Mouse (Mus musculus) neural tube, embryonic 11.5 days (tissue): ENCODE results near the gene Dock8. TPM values are rescaled to one million over a fixed set of nuclear protein-coding genes. Genes with fewer than 3 reads are reported as not detected.

Experiments used
- ATAC-seq: fragments of 200-750 bp; cut with Nextera tagmentation; 2 replicates; pipeline ENCODE4 v1.8.0; 2017; ENCODE audit warnings: moderate number of reproducible peaks, mild to moderate bottlenecking, moderate TSS enrichment, moderate library complexity; ENCODE audit not compliant: insufficient read depth, low FRiP score, low TSS enrichment
- DNase-seq: peaks from one replicate; pipeline ENCODE4 v3.0.0-alpha.2; 2015; ENCODE audit warnings: low spot score
- H3K27ac ChIP-seq: fragments of 300-500 bp; sonication (generic); 2 replicates; pipeline ENCODE4 v1.5.1; 2014; ENCODE audit warnings: low read depth, mild to moderate bottlenecking, low read length
- H3K27me3 ChIP-seq: fragments of 300-500 bp; sonication (generic); 2 replicates; pipeline ENCODE4 v1.6.1; 2014; ENCODE audit warnings: mild to moderate bottlenecking, low read length, mixed read lengths; ENCODE audit not compliant: control insufficient read depth, insufficient read depth
- H3K36me3 ChIP-seq: fragments of 300-500 bp; sonication (generic); 2 replicates; pipeline ENCODE4 v1.6.1; 2014; ENCODE audit warnings: mild to moderate bottlenecking, low read length, moderate library complexity, mixed read lengths; ENCODE audit not compliant: control insufficient read depth, insufficient read depth
- H3K4me1 ChIP-seq: fragments of 300-500 bp; sonication (generic); 2 replicates; pipeline ENCODE4 v1.6.1; 2014; ENCODE audit warnings: low read length, mixed read lengths; ENCODE audit not compliant: control insufficient read depth, insufficient read depth
- H3K4me2 ChIP-seq: fragments of 300-500 bp; sonication (generic); 2 replicates; pipeline ENCODE4 v1.6.1; 2014; ENCODE audit warnings: low read depth, mild to moderate bottlenecking, moderate library complexity
- H3K4me3 ChIP-seq: fragments of 300-500 bp; sonication (generic); 2 replicates; pipeline ENCODE4 v1.5.1; 2014; ENCODE audit warnings: low read depth, low read length
- H3K9ac ChIP-seq: fragments of 300-500 bp; sonication (generic); 2 replicates; pipeline ENCODE4 v1.6.1; 2014; ENCODE audit warnings: mild to moderate bottlenecking, low read length
- H3K9me3 ChIP-seq: fragments of 300-500 bp; sonication (generic); 2 replicates; pipeline ENCODE4 v1.6.1; 2016; ENCODE audit warnings: low read length; ENCODE audit not compliant: control insufficient read depth
- WGBS: fragments of 180-500 bp; shearing (Covaris S2); extraction: QIAGEN DNeasy Blood & Tissue Kit; methylation state at CpG from one replicate; pipeline ENCODE4 v1.1.7; 2014; 5-methylcytosine and 5-hydroxymethylcytosine counted together
- polyA plus RNA-seq: library from polyadenylated mRNA; unstranded; fragments of >200 nt; fragmentation: Nextera tagmentation; extraction: Ambion mirVana; gene quantifications from 2 replicates; pipeline ENCODE4 v1.2.1, GENCODE M21; 2014

The Dock8 gene
- polyA plus RNA-seq, 1 experiment from 2014 or later: 1.4 TPM

- ATAC-seq (no peak), DNase-seq (no peak)
- Histone ChIP-seq H3K4me1 (no peaks in the 10 kb centered on the region; the same call in 1 of the 2 replicates), H3K4me3 (no peak overlapping the region), H3K36me3 (no peaks in the 10 kb centered on the region), H3K27me3 (no peaks in the 10 kb centered on the region), H3K9me3 (no peaks in the 10 kb centered on the region), H3K27ac (no peak overlapping the region), H3K9ac (no peak overlapping the region), H3K4me2 (no peak overlapping the region)
- 69% methylated on average over 7 of the region's 7 CpGs for WGBS
Observed at GRCm38 (mm10) chr19:25154506-25155178, 155.3 kb downstream of the Dock8 start.

DNA sequence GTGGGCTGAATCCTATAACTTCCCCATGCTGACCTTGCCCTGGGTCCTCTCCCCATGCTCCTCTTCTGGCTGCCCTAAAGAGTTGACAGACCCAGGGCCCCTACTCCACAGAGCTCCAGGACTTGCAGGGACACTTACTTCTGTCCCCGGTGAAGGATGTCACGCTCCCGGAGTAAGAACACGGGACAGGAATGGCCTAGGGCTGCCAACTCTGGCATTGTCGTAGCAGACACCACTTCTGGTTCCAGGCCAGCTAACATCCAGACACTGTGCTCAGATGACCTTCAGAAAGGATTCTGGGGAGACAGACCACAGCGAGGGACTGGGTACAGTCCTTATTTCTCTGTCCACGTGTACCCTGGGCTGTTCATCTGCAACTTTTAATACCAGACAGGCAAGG is 155.9 kb downstream of the Dock8 start:
- no peaks in the 10 kb centered on the region; the same call in 1 of the 2 replicates for H3K4me1 ChIP-seq
- H3K9me3 ChIP-seq: no peaks in the 10 kb centered on the region
- no peak overlapping the region for H3K4me3 ChIP-seq
- no peak overlapping the region for H3K9ac ChIP-seq
- DNase-seq: no peak
- no peaks in the 10 kb centered on the region for H3K27me3 ChIP-seq
- H3K4me2 ChIP-seq: no peak overlapping the region
- no peak for ATAC-seq
- H3K36me3 ChIP-seq: no peaks in the 10 kb centered on the region
- H3K27ac ChIP-seq: no peak overlapping the region
- 94% methylated on average over 7 of the region's 7 CpGs for WGBS

DNA sequence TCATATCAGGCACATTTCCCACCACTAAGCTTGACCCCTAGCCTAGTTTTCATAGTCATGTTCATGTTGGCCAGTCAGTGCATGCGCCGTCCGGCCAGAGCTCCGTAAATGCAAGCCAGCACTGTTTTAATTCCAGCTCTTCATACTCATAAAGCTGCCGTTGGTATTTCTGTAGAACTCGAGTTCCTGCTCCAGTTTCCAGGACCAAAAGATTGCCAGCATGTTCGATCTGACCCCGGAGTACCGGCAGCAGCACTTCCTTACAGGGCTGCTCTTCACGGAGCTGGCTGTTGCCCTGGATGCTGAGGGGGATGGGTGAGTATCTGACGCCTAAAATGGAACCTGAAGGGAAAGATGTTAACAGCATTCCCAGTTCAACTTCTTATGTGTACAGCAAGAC is 156.4 kb downstream of the Dock8 start:
- Histone ChIP-seq H3K27ac (no peak overlapping the region), H3K4me3 (no peak overlapping the region), H3K4me2 (no peak overlapping the region), H3K9me3 (no peaks in the 10 kb centered on the region), H3K4me1 (no peaks in the 10 kb centered on the region; the same call in 1 of the 2 replicates), H3K27me3 (no peaks in the 10 kb centered on the region), H3K9ac (no peak overlapping the region), H3K36me3 (no peaks in the 10 kb centered on the region)
- DNase-seq (no peak), ATAC-seq (no peak)
- WGBS: 83% methylated on average over 11 of the region's 11 CpGs

GRCm38 (mm10) chr19:25162270-25162669 is 162.9 kb downstream of the Dock8 start:
- WGBS: 97% methylated on average over 3 of the region's 3 CpGs
- Histone ChIP-seq H3K9ac (no peak overlapping the region), H3K9me3 (no peaks in the 10 kb centered on the region), H3K4me1 (no peaks in the 10 kb centered on the region), H3K4me2 (no peak overlapping the region), H3K27ac (no peak overlapping the region), H3K27me3 (no peaks in the 10 kb centered on the region), H3K36me3 (no peaks in the 10 kb centered on the region), H3K4me3 (no peak overlapping the region)
- DNase-seq (no peak), ATAC-seq (no peak)

GRCm38 (mm10) chr19:25163426-25163825 is 164.1 kb downstream of the Dock8 start:
- no peaks in the 10 kb centered on the region for H3K4me1 ChIP-seq
- H3K27me3 ChIP-seq: no peaks in the 10 kb centered on the region
- 88% methylated on average over 12 of the region's 12 CpGs for WGBS
- no peak for ATAC-seq
- no peak for DNase-seq
- no peak overlapping the region for H3K27ac ChIP-seq
- no peak overlapping the region for H3K9ac ChIP-seq
- H3K4me2 ChIP-seq: no peak overlapping the region
- H3K9me3 ChIP-seq: no peaks in the 10 kb centered on the region
- no peaks in the 10 kb centered on the region for H3K36me3 ChIP-seq
- no peak overlapping the region for H3K4me3 ChIP-seq

GRCm38 (mm10) chr19:25166412-25166811 is 167.1 kb downstream of the Dock8 start:
- Histone ChIP-seq H3K9me3 (no peaks in the 10 kb centered on the region), H3K4me2 (no peak overlapping the region), H3K36me3 (no peaks in the 10 kb centered on the region), H3K9ac (no peak overlapping the region), H3K4me3 (no peak overlapping the region), H3K4me1 (no peaks in the 10 kb centered on the region), H3K27me3 (no peaks in the 10 kb centered on the region), H3K27ac (no peak overlapping the region)
- 76% methylated on average over 9 of the region's 9 CpGs for WGBS
- no peak for DNase-seq
- no peak for ATAC-seq

GRCm38 (mm10) chr19:25171395-25171794 is 172.1 kb downstream of the Dock8 start:
- Histone ChIP-seq H3K27ac (no peak overlapping the region), H3K9me3 (no peaks in the 10 kb centered on the region), H3K36me3 (no peaks in the 10 kb centered on the region), H3K4me3 (no peak overlapping the region), H3K4me2 (no peak overlapping the region), H3K4me1 (no peaks in the 10 kb centered on the region), H3K9ac (no peak overlapping the region), H3K27me3 (no peaks in the 10 kb centered on the region)
- DNase-seq (no peak), ATAC-seq (no peak)
- WGBS: 65% methylated on average over 10 of the region's 10 CpGs

- no peak for DNase-seq
- H3K36me3 ChIP-seq: no peaks in the 10 kb centered on the region
- ATAC-seq: no peak
- no peaks in the 10 kb centered on the region for H3K27me3 ChIP-seq
- no peak overlapping the region for H3K4me2 ChIP-seq
- H3K4me3 ChIP-seq: no peak overlapping the region
- H3K9me3 ChIP-seq: no peaks in the 10 kb centered on the region
- H3K4me1 ChIP-seq: no peaks in the 10 kb centered on the region
- H3K9ac ChIP-seq: no peak overlapping the region
- no peak overlapping the region for H3K27ac ChIP-seq
- 91% methylated on average over 11 of the region's 11 CpGs for WGBS
Observed at GRCm38 (mm10) chr19:25176746-25177145, 177.4 kb downstream of the Dock8 start.

GRCm38 (mm10) chr19:25180024-25180423 is 180.7 kb downstream of the Dock8 start:
- H3K4me1 ChIP-seq: no peaks in the 10 kb centered on the region
- no peak overlapping the region for H3K27ac ChIP-seq
- H3K9me3 ChIP-seq: no peaks in the 10 kb centered on the region
- ATAC-seq (no peak), DNase-seq (no peak)
- H3K4me3 ChIP-seq: no peak overlapping the region
- WGBS: 86% methylated on average over 6 of the region's 6 CpGs
- no peaks in the 10 kb centered on the region for H3K36me3 ChIP-seq
- H3K27me3 ChIP-seq: no peaks in the 10 kb centered on the region
- H3K4me2 ChIP-seq: no peak overlapping the region
- H3K9ac ChIP-seq: no peak overlapping the region
